Mouse (Mus musculus) common myeloid progenitor, adult 5-6 weeks (primary cell): ENCODE measurements at regions not wholly inside any gene's neighbourhood (a gene's known extent, or its start where the extent isn't known, plus 50 kb on each side); places are given as distances from the start of the nearest gene placed in this dataset.

Source experiments
- ATAC-seq: replicated peaks from 2 replicates; pipeline ENCODE4 v1.8.0; 2016; ENCODE audit warnings: low read depth, mild to moderate bottlenecking, moderate TSS enrichment, inconsistent platforms; ENCODE audit not compliant: poor library complexity, severe bottlenecking

- ATAC-seq = peak; percentile 62
Observed at GRCm38 (mm10) chr3:54592655-54593428, 99.8 kb upstream of the Supt20 start.

GRCm38 (mm10) chr3:54595193-54595592 is 97.4 kb upstream of the Supt20 start:
- no peak for ATAC-seq

- ATAC-seq = no peak
Observed at GRCm38 (mm10) chr3:54597326-54598274, 95.0 kb upstream of the Supt20 start.

GRCm38 (mm10) chr3:54598296-54598695 is 94.3 kb upstream of the Supt20 start:
- ATAC-seq = no peak

- peak; percentile 63 for ATAC-seq
Observed at GRCm38 (mm10) chr3:54604705-54605379, 87.8 kb upstream of the Supt20 start.

- peak; percentile 84 for ATAC-seq
Observed at GRCm38 (mm10) chr3:54611431-54611990, 81.1 kb upstream of the Supt20 start.

- ATAC-seq = peak; percentile 61
Observed at GRCm38 (mm10) chr3:54613845-54614244, 78.8 kb upstream of the Supt20 start.

- ATAC-seq = no peak
Observed at GRCm38 (mm10) chr3:54617298-54617697, 75.3 kb upstream of the Supt20 start.

- ATAC-seq = no peak
Observed at GRCm38 (mm10) chr3:54618286-54618685, 74.3 kb upstream of the Supt20 start.

GRCm38 (mm10) chr3:54630254-54630653 is 62.4 kb upstream of the Supt20 start:
- no peak for ATAC-seq

- ATAC-seq = no peak
Observed at GRCm38 (mm10) chr3:54632731-54633130, 59.9 kb upstream of the Supt20 start.

GRCm38 (mm10) chr3:54633446-54633845 is 59.2 kb upstream of the Supt20 start:
- ATAC-seq = no peak

GRCm38 (mm10) chr3:54634456-54634855 is 58.2 kb upstream of the Supt20 start:
- ATAC-seq = no peak
